Mouse (Mus musculus) heart, adult 8-10 months (tissue): ENCODE results near the gene Stac2. TPM values are rescaled to one million over a fixed set of nuclear protein-coding genes. Genes with fewer than 3 reads are reported as not detected.

ENCODE experiments used
- DNase-seq: peaks from one replicate; pipeline ENCODE4 v3.0.0; 2022; ENCODE audit warnings: low spot score
- total RNA-seq, 4 experiments: library from RNA; stranded (reverse); gene quantifications; 2 replicates each; pipeline ENCODE4 v1.2.4; 2022

Gene Stac2
- under 1 TPM; 0.16 to 0.23 (median 0.19) TPM for total RNA-seq

DNA sequence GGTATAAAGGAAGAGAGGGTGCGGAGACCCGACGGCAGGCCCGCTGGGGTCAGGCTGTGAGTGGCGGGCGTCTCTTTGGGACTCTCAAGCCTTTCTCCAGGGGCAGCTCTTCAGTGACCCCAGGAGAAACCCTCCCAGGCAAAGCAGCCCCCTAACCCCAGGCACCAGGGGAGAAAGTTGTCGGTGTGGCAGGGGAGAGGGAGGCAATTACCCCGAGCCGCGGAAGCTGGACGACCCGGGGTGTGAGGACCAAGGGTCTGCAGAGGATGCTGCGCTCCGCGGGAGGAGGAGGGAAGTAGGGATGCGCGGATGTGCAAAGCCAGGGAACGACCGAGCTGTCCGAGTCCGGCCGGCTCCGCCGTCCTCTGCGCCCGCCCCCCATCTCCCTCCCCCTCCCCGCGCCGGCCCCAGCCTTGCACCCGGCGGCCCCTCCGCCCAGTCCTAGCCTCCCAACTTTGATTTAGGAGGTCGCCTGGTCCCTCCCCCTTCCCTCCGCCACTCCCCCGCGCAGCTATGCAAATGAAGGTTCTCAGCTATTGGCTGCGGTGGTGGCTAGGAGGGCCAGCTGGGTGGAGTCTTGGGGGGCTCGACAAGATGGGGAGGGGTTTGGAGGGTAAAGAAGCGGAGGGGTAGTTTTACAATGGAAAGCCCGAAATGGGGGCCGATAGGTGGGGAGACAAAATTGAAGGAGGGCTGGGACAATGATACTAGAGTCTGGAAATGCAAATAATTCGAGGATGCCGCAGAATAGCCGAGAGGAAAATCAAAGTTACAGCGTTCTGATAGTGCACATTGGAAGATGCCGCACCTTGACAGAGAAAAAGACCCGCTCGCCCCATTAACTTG, at the start of gene Stac2:
Stac2 (minus strand) TSS at position 474 of the 846 bp plus-strand sequence.
- DNase-seq = peak; percentile 46

DNA sequence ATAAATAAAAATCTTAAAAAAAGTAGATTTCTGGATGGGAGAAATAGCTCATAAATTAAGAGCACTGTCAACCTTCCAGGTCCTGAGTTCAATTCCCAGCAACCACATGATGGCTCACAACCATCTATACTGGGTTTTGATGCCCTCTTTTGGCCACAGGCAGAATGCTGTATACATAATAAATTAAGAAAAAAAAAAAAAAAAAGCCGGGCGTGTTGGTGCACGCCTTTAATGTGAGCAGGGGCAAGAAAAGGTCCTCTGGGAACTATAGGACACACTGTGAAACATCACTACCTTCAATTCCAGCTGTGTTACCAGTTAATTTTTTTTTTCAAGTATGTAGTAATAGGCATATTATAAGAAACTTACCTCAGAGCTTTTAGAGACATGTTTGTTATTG, 48.1 kb upstream of the Stac2 start:
- no peak for DNase-seq

- DNase-seq = no peak
Measured at GRCm38 (mm10) chr11:98090583-98090982, 37.3 kb upstream of the Stac2 start.

DNA sequence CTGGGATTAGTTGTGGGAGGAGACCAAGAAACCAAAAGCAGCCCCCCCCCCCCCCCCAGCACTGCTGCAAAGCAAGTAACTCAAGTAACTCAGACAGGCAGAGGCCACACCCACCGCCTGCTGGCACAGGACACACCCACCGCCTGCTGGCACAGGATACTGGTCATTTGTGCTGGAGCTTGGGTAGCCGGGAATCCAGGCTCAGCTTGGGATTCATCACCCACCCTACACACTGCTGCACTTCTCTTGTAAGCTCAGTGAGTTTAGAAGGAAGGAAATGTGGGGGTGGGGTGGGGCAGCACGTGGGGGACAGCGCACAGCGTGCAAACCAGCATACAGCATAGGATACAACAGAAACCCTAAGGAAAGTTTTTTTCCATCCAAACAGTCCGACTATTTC, 35.0 kb upstream of the Stac2 start:
- peak; percentile 19 for DNase-seq

GRCm38 (mm10) chr11:98086574-98086973, 33.3 kb upstream of the Stac2 start:
- no peak for DNase-seq

GRCm38 (mm10) chr11:98086141-98086540, 32.9 kb upstream of the Stac2 start:
- no peak for DNase-seq

GRCm38 (mm10) chr11:98082745-98083144, 29.5 kb upstream of the Stac2 start:
- DNase-seq = no peak

GRCm38 (mm10) chr11:98080450-98080849, 27.2 kb upstream of the Stac2 start:
- DNase-seq = no peak

DNA sequence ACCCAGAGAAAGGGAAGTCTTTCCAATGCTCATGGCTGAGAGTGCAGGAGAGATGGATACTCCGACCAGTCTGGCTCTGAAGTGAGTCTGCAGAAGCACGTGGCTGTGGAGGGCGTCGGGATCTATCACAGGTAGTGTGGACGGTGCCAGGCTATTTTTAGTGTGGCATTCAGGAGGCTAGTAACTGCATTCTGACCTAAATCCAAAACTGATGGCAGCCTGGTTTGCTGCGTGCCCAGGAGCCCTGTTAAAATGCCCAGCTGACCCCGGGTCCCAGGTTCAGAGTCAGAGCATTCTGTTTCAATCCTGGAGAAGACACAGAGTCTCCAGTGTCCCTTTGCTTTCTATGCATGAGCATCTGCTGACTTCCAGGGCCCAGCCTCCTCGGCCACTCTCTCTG, 23.8 kb upstream of the Stac2 start:
- DNase-seq = peak; percentile 48

- peak; percentile 87 for DNase-seq
Measured at GRCm38 (mm10) chr11:98075195-98075808, 22.0 kb upstream of the Stac2 start.

DNA sequence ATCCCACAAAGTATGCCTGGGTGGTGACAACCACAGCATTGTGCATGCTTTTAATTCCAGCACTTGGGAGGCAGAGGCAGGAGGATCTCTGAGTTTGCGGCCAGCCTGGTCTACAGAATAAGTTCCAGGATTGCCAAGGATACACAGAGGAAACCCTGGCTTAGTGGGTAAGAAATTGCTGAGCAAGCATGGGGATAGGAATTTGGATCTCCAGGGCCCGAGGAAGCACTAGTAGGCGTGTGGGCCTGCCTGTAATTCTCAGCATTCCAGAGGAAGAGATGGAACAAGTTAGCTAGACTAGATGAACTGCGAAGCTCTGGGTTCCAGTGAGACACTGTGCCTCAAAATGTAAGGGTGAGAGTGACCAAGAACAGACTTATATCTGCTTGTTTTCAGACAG, 20.2 kb upstream of the Stac2 start:
- no peak for DNase-seq

DNA sequence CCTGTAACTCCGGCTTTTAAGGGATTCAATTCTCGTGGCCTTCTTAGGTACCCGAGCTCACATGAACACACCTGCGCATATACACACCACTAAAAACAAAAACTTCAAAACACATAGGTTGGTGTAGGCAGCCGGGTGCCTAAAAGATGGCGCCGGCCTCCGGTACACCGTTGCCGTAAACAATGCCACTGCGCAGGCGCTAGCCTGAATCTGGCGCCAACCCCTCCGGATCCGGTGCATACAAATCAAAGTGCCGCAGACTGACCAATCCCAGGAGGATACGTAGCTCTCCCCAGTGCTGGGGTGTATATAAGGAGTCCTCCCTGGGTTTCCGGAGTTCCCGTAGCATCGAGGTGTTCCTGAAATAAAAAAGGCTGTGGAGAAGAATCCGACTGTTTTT, 14.0 kb upstream of the Stac2 start:
- DNase-seq = no peak

GRCm38 (mm10) chr11:98066201-98066600, 12.9 kb upstream of the Stac2 start:
- no peak for DNase-seq

DNA sequence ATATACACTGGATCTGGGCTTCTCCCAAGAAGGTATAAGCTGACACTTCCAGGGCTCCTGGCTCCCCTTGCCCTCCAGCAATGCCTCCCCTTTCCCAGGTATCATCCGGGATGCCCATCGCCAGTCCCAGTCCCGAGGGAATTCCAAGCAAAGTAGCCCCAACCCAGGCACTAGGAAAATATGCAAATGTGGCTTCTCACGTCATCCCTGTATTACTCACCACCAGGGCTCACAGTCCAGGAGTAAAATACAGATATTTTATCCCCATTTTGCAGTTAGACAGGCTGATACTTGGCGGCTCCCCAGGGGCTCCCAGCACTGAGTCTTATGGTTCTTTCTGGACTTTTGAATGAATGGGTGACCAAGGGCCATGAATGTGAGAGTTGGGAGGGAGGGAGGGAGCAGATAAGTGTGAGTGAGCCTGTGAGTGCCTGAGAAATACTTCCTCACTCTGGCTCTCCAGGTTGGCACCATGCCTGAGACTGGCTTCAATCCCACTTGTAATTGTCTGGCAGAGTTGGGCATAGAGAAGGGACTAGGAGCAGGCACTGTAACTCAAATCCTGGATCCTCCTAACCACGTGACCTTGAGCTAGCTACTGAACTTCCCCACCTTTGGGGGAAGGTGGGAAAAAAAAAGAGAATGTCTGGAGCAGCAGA, 8.8 kb upstream of the Stac2 start:
- DNase-seq = no peak

DNA sequence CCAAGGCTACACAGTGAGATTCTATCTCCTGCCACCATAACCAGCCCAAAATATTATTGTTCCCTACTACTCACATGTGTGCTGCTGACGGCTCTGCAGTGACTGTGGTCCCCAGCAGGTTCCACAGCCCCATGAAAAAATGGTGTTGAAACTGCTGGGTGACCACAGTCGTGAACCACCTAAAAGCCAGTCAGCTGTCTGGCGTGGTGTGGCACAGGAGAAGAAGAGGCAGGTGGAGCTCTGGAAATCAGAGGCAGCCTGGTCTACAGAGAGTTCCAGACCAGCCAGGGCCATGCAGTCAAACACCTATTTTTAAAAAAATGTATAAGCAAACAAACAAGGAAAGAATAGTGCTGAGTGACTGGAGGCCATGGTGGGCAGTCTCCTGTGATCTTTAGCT, 8.2 kb upstream of the Stac2 start:
- no peak for DNase-seq

DNA sequence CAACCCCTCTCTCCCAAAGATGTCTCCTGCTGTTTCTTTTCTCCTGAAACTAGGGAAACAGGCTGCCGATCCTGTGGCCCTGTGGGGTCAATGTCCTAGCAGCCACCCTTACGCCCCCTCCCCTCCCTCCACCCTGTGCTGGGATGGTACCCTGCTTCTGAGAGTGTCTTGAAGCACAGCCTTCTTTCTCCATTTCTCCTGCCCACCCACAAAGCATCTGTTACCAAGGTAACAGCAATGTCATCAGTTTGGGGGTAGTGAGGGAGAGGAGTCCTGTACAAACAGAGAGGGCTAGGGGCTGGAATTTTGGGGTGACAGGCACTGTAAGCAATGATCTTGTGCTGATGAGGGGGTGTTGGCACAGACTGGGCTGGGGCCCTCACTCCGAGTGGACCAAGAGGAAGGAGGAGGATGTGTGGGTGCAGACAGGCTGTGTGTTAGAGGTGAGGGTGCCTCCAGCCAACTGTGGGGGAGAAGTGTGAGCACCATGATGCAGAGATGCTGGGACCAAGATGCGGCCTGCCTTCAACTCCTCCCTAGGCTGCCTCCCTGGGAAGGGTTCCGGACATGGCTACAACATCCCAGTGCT, 6.9 kb upstream of the Stac2 start:
- no peak for DNase-seq

DNA sequence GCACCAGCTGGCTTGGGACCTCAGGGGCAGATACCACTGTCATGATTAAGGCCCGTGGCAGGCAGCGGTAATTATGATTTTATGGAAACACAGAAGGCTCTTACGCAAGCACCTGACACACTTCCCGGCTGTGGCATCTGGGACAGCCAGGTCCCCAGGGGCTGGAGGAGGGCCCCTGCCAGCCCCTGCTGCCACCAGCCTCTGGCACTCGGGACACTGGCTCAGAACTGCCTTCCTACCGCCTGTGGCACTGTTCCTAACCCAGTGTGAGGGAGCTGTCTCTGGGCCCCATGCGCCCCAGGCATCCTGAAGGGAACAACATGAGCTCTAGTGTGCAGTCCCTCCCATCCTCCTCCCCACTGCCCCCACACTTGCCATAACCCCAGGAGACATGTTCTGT, 6.4 kb upstream of the Stac2 start:
- no peak for DNase-seq

GRCm38 (mm10) chr11:98057998-98058397, 4.7 kb upstream of the Stac2 start:
- DNase-seq = no peak

DNA sequence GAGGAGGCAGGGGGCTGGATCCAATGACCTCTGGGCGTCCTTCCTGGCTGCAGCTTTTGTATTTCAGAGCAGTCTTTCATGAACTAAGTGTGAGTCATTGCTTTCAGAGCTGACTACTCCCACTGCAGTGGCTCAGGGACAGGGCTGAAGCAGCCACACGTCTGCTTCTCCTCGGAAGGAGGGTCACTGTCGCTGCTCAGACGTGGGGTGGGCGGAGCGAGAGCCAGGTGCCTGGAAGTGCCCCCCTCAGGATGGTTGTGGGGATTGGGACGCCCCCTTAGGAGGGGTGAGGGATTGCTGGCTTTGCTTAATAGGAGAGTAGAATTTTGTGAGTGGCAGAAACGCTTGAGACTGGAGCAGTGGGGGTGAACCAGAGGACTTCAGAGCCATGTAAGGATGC, 4.2 kb upstream of the Stac2 start:
- no peak for DNase-seq

DNA sequence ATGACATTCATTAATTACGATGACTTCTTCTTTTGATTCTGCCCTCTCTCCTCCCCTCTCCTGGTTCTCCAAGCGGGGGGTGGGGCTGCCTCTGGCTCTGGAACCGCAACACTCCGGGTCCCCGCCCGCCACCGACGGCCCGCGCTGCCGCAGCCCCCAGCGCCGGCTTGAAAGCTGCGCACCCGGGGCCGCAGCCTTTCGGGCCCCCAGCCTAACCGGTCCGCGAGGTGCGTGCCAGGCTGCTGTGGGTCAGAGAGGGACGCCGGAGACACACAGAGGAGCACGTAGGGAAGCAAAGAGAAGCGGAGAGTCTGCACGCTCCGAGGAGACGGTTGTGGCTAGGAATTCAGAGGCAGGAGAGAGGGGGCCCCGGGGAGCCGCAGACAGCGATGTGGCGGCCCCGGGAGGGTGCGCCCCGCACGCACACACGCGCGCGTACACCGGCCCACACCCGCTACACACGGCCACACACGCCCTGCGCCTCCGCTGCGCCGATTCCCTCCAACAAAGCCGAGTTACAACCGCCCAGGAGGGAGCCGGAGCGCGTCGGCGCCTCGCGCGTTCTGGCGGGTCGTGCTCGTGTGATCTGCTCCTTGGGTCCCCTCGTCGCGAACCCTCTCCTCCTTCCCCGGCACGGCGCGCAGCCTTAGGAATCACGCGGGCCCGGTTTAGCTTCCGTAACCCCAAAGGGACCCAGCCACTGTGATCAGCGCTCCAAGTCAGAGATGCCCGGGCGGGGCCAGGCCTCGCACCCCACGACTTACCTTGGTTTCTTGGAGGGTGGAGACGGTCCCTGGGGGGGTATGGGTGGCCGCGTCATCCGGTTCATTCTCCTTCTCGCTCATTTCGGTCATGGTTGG, 903 bp downstream of the Stac2 start:
- DNase-seq = no peak

- no peak for DNase-seq
Measured at GRCm38 (mm10) chr11:98051611-98052128, 1.6 kb downstream of the Stac2 start.
